Mouse (Mus musculus) thymus, adult 2 months (tissue): Measurements from ENCODE around the gene Platr17.

Source experiments
- CTCF ChIP-seq: fragments of 200-500 bp; IDR thresholded peaks from 2 replicates; pipeline ENCODE4 v1.5.1; 2012; ENCODE audit warnings: mild to moderate bottlenecking, control low read depth, low read length, moderate library complexity, borderline replicate concordance; ENCODE audit not compliant: control insufficient read depth, poor library complexity, insufficient read depth; ENCODE audit errors: extremely low read depth
- POLR2A ChIP-seq: fragments of 200-500 bp; IDR thresholded peaks from 2 replicates; pipeline ENCODE4 v1.6.1; 2012; ENCODE audit warnings: mild to moderate bottlenecking, low read length, control low read depth, moderate library complexity; ENCODE audit not compliant: control insufficient read depth, poor library complexity, insufficient read depth; ENCODE audit errors: extremely low read depth

DNA sequence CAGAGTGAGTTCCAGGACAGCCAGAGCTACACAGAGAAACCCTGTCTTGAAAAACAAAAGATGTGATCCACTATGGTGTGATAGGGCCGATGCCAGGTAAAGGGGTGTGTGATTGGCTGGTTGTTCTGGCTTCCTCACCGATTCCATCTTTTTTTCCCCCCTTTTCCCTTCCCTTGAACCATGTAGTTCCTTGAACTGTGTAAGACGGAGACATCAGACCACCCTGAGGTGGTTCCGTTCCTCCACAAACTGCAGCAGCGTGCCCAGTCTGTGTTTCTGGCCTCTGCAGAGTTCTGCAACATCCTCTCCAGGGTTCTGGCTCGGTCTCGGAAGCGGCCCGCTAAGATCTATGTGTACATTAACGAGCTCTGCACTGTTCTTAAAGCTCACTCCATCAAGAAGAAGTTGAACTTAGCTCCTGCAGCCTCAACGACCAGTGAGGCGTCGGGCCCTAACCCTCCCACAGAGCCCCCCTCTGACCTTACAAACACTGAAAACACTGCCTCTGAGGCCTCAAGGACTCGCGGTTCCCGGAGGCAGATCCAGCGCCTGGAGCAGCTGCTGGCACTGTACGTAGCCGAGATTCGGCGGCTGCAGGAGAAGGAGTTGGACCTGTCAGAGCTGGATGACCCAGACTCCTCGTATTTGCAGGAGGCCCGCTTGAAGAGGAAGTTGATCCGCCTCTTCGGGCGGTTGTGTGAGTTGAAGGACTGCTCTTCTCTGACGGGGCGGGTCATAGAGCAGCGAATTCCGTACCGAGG, 6.3 kb downstream of the Platr17 start:
- no peak for TF ChIP-seq POLR2A
- TF ChIP-seq CTCF: no peak
